Mouse (Mus musculus) testis, adult 2 months (tissue): Measurements from ENCODE around the gene Tmem115. TPM values are rescaled to one million over a fixed set of nuclear protein-coding genes. Genes with fewer than 3 reads are reported as not detected.
A peak's percentile ranks its signal among the peaks of the same experiment; 100 is the strongest.

ENCODE experiments used
- H3K27ac ChIP-seq: fragments of 200-500 bp; 2 replicates; pipeline ENCODE4 v1.5.1; 2012; ENCODE audit warnings: low read depth, low read length; ENCODE audit not compliant: control insufficient read depth, insufficient read depth
- H3K27me3 ChIP-seq: fragments of 200-500 bp; 2 replicates; pipeline ENCODE4 v1.6.1; 2012; ENCODE audit warnings: mild to moderate bottlenecking, low read length, moderate library complexity; ENCODE audit not compliant: control insufficient read depth, insufficient read depth
- H3K36me3 ChIP-seq: fragments of 200-500 bp; 2 replicates; pipeline ENCODE4 v1.6.1; 2012; ENCODE audit warnings: mild to moderate bottlenecking, low read length; ENCODE audit not compliant: control insufficient read depth, insufficient read depth
- H3K4me1 ChIP-seq: fragments of 200-500 bp; 2 replicates; pipeline ENCODE4 v1.6.1; 2012; ENCODE audit warnings: low read length; ENCODE audit not compliant: control insufficient read depth, insufficient read depth
- H3K4me3 ChIP-seq: fragments of 200-500 bp; 2 replicates; pipeline ENCODE4 v1.5.1; 2012; ENCODE audit warnings: low read depth, mild to moderate bottlenecking, low read length, moderate library complexity, mixed read lengths; ENCODE audit not compliant: control insufficient read depth
- CTCF ChIP-seq: fragments of 200-500 bp; IDR thresholded peaks from 2 replicates; pipeline ENCODE4 v1.5.1; 2012; ENCODE audit warnings: low read depth, mild to moderate bottlenecking, inconsistent platforms, low read length, moderate library complexity; ENCODE audit not compliant: control insufficient read depth, insufficient read depth, insufficient replicate concordance
- POLR2A ChIP-seq: fragments of 200-500 bp; IDR thresholded peaks from 2 replicates; pipeline ENCODE4 v1.6.1; 2012; ENCODE audit warnings: low read depth, mild to moderate bottlenecking, inconsistent platforms, low read length, moderate library complexity; ENCODE audit not compliant: control insufficient read depth
- polyA plus RNA-seq: library from polyadenylated mRNA; depleted of rRNA; stranded (reverse); fragments of >200 nt; gene quantifications from 2 replicates; pipeline ENCODE4 v1.2.3, GENCODE M21; 2012; rRNA removed

Gene Tmem115
- polyA plus RNA-seq, 1 experiment: 38.3 TPM

DNA sequence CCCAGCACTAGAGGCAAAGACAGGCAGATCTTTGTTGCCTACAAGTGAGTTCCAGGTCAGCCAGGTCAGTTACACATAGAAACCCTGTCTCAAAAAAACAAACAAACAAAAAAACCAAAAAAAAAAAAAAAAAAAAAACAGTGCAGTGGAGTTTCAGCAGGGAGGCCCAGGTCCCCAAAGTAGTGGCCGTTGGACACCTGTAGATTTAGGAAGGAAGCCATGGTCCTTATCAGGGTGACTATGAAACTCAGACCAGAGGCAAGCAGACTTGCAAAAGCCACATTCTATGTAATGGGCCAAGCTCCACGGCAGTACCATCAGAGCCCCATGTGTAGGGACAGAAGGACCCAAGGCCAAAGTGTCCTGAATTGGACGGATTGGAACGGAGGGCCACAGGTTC lies 47.8 kb downstream of the Tmem115 start:
- Histone ChIP-seq H3K27me3 (no peaks in the 10 kb centered on the region), H3K4me1 (peaks cover 10% of the 10 kb centered on the region), H3K4me3 (peak overlapping the region; percentile 93), H3K36me3 (no peaks in the 10 kb centered on the region), H3K27ac (no peak overlapping the region)
- no peak for TF ChIP-seq POLR2A
- no peak for TF ChIP-seq CTCF

- no peak for TF ChIP-seq POLR2A
- Histone ChIP-seq H3K27me3 (no peaks in the 10 kb centered on the region), H3K36me3 (no peaks in the 10 kb centered on the region), H3K4me3 (peak overlapping the region; percentile 93), H3K27ac (no peak overlapping the region), H3K4me1 (peaks cover 10% of the 10 kb centered on the region)
These were observed 48.8 kb downstream of the Tmem115 start for GRCm38 (mm10) chr9:107582509-107583062.

DNA sequence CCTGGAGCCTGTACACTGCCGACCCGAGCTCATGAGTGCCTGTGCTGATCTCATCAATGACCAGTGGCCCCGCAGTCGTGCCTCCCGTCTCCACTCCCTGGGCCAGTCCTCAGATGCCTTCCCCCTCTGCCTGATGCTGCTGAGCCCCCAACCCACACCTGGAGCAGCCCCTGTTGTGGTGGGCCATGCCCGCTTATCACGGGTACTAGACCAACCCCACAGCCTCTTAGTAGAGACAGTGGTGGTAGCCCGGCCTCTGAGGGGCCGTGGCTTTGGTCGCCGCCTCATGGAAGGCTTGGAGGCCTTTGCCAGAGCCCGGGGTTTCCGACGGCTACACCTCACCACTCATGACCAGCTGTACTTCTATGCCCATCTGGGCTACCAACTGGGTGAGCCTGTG lies 49.4 kb downstream of the Tmem115 start:
- Histone ChIP-seq H3K27ac (no peak overlapping the region), H3K4me1 (peaks cover 10% of the 10 kb centered on the region), H3K4me3 (peak overlapping the region; percentile 93; the same call in 1 of the 2 replicates), H3K36me3 (no peaks in the 10 kb centered on the region), H3K27me3 (no peaks in the 10 kb centered on the region)
- no peak for TF ChIP-seq POLR2A
- TF ChIP-seq CTCF: no peak

- H3K4me3 ChIP-seq: peak overlapping the region; percentile 14; the same call in 1 of the 2 replicates
- no peaks in the 10 kb centered on the region for H3K36me3 ChIP-seq
- H3K27ac ChIP-seq: no peak overlapping the region
- H3K4me1 ChIP-seq: peaks cover 6% of the 10 kb centered on the region
- TF ChIP-seq CTCF (no peak), POLR2A (no peak)
- H3K27me3 ChIP-seq: no peaks in the 10 kb centered on the region
These were observed 52.8 kb downstream of the Tmem115 start for GRCm38 (mm10) chr9:107586504-107586903.

DNA sequence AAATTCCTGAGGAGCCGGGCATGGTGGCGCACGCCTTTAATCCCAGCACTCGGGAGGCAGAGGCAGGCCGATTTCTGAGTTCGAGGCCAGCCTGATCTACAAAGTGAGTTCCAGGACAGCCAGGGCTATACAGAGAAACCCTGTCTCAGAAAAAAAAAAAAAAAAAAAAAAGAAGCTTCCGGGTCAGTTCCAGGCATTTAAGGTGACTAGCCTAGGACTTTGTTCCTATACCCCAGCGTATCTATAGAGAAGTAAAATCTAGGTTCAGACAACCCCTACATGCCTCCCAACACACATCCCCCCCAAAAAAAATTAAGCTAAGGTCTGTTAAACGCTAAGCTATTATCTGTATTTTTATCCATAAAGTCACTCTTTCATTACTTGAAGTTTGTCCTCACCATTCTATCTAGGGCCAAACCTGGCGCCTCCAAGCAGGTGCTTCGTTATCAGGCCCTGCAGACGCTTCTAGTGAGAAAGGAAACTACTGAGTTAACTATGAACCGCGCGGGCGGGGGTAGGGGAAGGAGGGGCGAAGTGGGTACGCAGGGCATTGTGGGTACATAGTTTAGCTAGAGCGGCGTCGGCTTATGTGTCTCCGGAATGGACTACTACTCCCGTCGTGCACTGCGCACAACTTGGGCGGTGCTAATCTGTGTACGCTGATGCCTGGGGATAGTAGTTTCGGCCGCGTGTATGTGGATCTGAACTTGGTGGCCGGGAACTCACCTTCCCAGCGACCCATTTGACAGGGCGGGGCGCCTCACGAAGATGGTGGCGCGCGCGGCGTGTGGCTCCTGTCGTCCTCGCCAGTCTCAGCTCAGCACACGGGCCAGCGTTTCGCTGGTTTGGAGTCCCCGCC lies 53.5 kb downstream of the Tmem115 start, which contains the start of gene Ifrd2:
Gene Ifrd2 (plus strand): TSS at position 669 of the 859 bp plus-strand sequence.
- H3K27ac ChIP-seq: peak within 1 kb of the TSS; percentile 48
- TF ChIP-seq CTCF: no peak
- TF ChIP-seq POLR2A: peak; percentile 44
- no peaks in the 10 kb centered on the region for H3K36me3 ChIP-seq

DNA sequence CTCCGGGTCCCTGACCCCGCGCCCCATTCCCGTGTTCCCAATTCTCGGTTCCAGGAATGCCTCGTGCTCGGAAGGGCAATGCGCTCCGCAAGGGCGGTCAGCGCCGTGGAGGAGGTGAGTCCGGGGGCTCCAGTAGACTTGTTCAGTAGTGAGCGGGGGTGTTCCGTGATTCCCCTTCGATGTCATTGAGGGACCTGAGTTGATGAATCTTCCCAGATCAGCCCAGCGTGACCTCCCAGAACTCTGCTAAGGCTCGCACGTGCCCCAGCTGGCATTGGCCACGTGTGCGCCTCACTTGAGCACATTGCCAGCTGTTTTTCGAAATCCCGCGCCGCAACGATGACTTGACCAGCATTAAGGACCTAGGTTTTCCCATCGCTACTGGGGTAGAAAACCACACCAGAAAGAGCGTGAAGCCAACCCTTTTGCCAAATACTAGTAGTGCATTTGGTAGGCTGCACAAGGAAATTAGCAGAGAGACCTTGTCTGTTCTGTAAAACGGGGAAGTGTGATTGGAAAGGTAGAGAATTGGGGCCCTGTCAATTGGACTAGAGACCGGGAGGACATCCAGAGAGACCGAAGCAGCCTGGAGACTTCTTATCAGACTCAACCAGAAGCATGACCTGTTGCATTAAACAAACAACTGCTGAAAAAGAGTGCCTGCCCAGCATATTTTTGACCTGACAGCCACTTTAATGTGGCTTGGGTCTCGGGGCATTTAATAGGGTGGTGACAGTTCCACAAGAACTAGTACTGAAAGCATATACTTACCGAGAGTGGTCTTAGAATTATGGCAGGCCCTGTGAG lies 54.3 kb downstream of the Tmem115 start:
- no peaks in the 10 kb centered on the region for H3K36me3 ChIP-seq

More for the DNA sequence above, 53.5 kb downstream of the Tmem115 start, which contains the start of gene Ifrd2:
- peaks cover 6% of the 10 kb centered on the region for H3K4me1 ChIP-seq
- H3K4me3 ChIP-seq: peak within 1 kb of the TSS; percentile 91
- no peaks in the 10 kb centered on the region for H3K27me3 ChIP-seq

More for the DNA sequence above, 54.3 kb downstream of the Tmem115 start:
- TF ChIP-seq CTCF: no peak
- no peak for TF ChIP-seq POLR2A
- Histone ChIP-seq H3K4me1 (peaks cover 6% of the 10 kb centered on the region), H3K4me3 (peak overlapping the region; percentile 91), H3K27me3 (no peaks in the 10 kb centered on the region), H3K27ac (peak overlapping the region; percentile 48)

Other genes with a start within 250 kb of the Tmem115 start
- 4.1 and 5.2 TPM in 2 replicates for gene Mapkapk3, start 244.1 kb upstream of the Tmem115 start, polyA plus RNA-seq
- 2.7 and 3.8 TPM in 2 replicates for gene Cish, start 237.9 kb upstream of the Tmem115 start, polyA plus RNA-seq
- gene Hemk1, start 195.6 kb upstream of the Tmem115 start, polyA plus RNA-seq: 22.0 TPM in 2 replicates
- 0.40 and 0.53 TPM in 2 replicates for gene 6430571L13Rik, start 193.3 kb upstream of the Tmem115 start, polyA plus RNA-seq
- gene Cacna2d2, start 134.3 kb upstream of the Tmem115 start, polyA plus RNA-seq: 5.2 and 8.2 TPM in 2 replicates
- 28.3 and 29.4 TPM in 2 replicates for gene Cyb561d2, start 8.2 kb downstream of the Tmem115 start, polyA plus RNA-seq
- 34.7 and 40.3 TPM in 2 replicates for gene Nprl2, start 8.3 kb downstream of the Tmem115 start, polyA plus RNA-seq
- 245 and 272 TPM in 2 replicates for gene Zmynd10, start 13.4 kb downstream of the Tmem115 start, polyA plus RNA-seq
- 62.8 and 63.4 TPM in 2 replicates for gene Rassf1, start 17.6 kb downstream of the Tmem115 start, polyA plus RNA-seq
- 28.4 and 31.7 TPM in 2 replicates for gene Tusc2, start 29.3 kb downstream of the Tmem115 start, polyA plus RNA-seq
- 6.4 and 6.5 TPM in 2 replicates for gene Hyal2, start 34.0 kb downstream of the Tmem115 start, polyA plus RNA-seq
- 4.0 and 5.0 TPM in 2 replicates for gene Hyal1, start 43.0 kb downstream of the Tmem115 start, polyA plus RNA-seq
- 136 and 139 TPM in 2 replicates for gene Naa80, start 44.9 kb downstream of the Tmem115 start, polyA plus RNA-seq
- gene Hyal3, start 46.9 kb downstream of the Tmem115 start, polyA plus RNA-seq: 1.6 and 1.8 TPM in 2 replicates
- 16.4 and 20.5 TPM in 2 replicates for gene Ifrd2, start 53.7 kb downstream of the Tmem115 start, polyA plus RNA-seq
- 2.1 and 4.1 TPM in 2 replicates for gene Sema3b, start 75.3 kb downstream of the Tmem115 start, polyA plus RNA-seq
- gene Gnai2, start 101.4 kb downstream of the Tmem115 start, polyA plus RNA-seq: 87.7 and 103 TPM in 2 replicates
- gene Slc38a3, start 135.6 kb downstream of the Tmem115 start, polyA plus RNA-seq: 0.10 and 0.32 TPM in 2 replicates
- 0.05 and 0.12 TPM in 2 replicates for gene Gnat1, start 145.8 kb downstream of the Tmem115 start, polyA plus RNA-seq
- gene Sema3f, start 176.5 kb downstream of the Tmem115 start, polyA plus RNA-seq: 9.9 and 12.0 TPM in 2 replicates
- gene Rbm5, start 237.1 kb downstream of the Tmem115 start, polyA plus RNA-seq: 52.0 and 57.8 TPM in 2 replicates